8 mouse cellular contexts compared by ENCODE assay signal in genomic region chr16:31546062-31546827, GRCm38 (mm10).
DNase-seq lines count a peak whose midpoint lies in the region; ATAC-seq and TF ChIP-seq lines count a peak whose summit lies in the region.

No protein-coding gene starts in this region.

- H3K27ac ChIP-seq in kidney, embryonic 15.5 days, result peak overlapping the region; percentile 71
- no peak overlapping the region; the same call in 1 of the 2 replicates for H3K27ac ChIP-seq in intestine, embryonic 14.5 days (ENCODE audit: low read depth)
- peak overlapping the region; percentile 38; the same call in 1 of the 2 replicates for H3K27ac ChIP-seq in olfactory bulb, adult 2 months (ENCODE audit: insufficient read depth, low read depth, low read length)

- peaks cover 44% of the 10 kb centered on the region for H3K4me1 ChIP-seq in kidney, embryonic 15.5 days
- H3K4me1 ChIP-seq in intestine, embryonic 14.5 days (replicated peaks; ENCODE audit: control insufficient read depth, insufficient read depth, low read length), result peaks cover 20% of the 10 kb centered on the region; the same call in 1 of the 2 replicates
- H3K4me1 ChIP-seq in olfactory bulb, adult 2 months (ENCODE audit: control insufficient read depth, insufficient read depth, low read length), result peaks cover 28% of the 10 kb centered on the region

- no peaks in the 10 kb centered on the region for H3K9me3 ChIP-seq in kidney, embryonic 15.5 days (replicated peaks)
- no peaks in the 10 kb centered on the region for H3K9me3 ChIP-seq in intestine, embryonic 14.5 days (ENCODE audit: control insufficient read depth, low read length)

- H3K4me3 ChIP-seq in kidney, embryonic 15.5 days (replicated peaks), result peak overlapping the region; percentile 25
- H3K4me3 ChIP-seq in intestine, embryonic 14.5 days (ENCODE audit: low read depth, low read length), result peak overlapping the region; percentile 9; the same call in 1 of the 2 replicates
- no peak overlapping the region for H3K4me3 ChIP-seq in olfactory bulb, adult 2 months (ENCODE audit: insufficient read depth, low read depth, low read length)

- H3K27me3 ChIP-seq in kidney, embryonic 15.5 days, result peaks cover 24% of the 10 kb centered on the region; the same call in 1 of the 2 replicates
- 0 out of 2 replicates have a peak, but pooled peaks cover 5% of the 10 kb centered on the region for H3K27me3 ChIP-seq in intestine, embryonic 14.5 days (replicated peaks; ENCODE audit: control insufficient read depth, insufficient read depth, low read length)

- no peak for DNase-seq in kidney, postnatal 14 days
- peak; percentile 75 for DNase-seq in embryo, embryonic 11 days
- DNase-seq in intestine, embryonic 14.5 days (ENCODE audit: low spot score), result peak; percentile 69
- no peak for DNase-seq in thymus, postnatal 14 days
- DNase-seq in lung, postnatal 4 days, result no peak

- TF ChIP-seq CTCF in olfactory bulb, adult 2 months (IDR thresholded peaks at IDR 0.05; ENCODE audit: insufficient read depth, low read depth, low read length), result no peak

- H3K4me2 ChIP-seq in kidney, embryonic 15.5 days, result peak overlapping the region; percentile 58
- H3K4me2 ChIP-seq in intestine, embryonic 14.5 days (ENCODE audit: low read length), result peak overlapping the region; percentile 40

- TF ChIP-seq POLR2A in olfactory bulb, adult 2 months (IDR thresholded peaks at IDR 0.05; ENCODE audit: insufficient read depth, low read depth, low read length), result no peak

- 0 out of 2 replicates have a peak, but pooled peaks have one; percentile 37 for ATAC-seq in kidney, embryonic 15.5 days (replicated peaks; ENCODE audit: low FRiP score)
- 0 out of 2 replicates have a peak, but pooled peaks have one; percentile 12 for ATAC-seq in intestine, embryonic 14.5 days (replicated peaks; ENCODE audit: low FRiP score, low TSS enrichment, low read depth)
- ATAC-seq in activated CD4-positive, CD25-positive, alpha-beta regulatory T cell, adult 4 months, result no peak

- no peaks in the 10 kb centered on the region for H3K36me3 ChIP-seq in kidney, embryonic 15.5 days
- H3K36me3 ChIP-seq in intestine, embryonic 14.5 days (ENCODE audit: control insufficient read depth, insufficient read depth, low read length), result no peaks in the 10 kb centered on the region

- 0 out of 2 replicates have a peak overlapping the region, but pooled peaks have one; percentile 7 for H3K9ac ChIP-seq in kidney, embryonic 15.5 days
- 0 out of 2 replicates have a peak overlapping the region, but pooled peaks have one; percentile 11 for H3K9ac ChIP-seq in intestine, embryonic 14.5 days (ENCODE audit: low read length)

- 3% methylated on average over 18 of the region's 18 CpGs for WGBS in kidney, embryonic 15.5 days
- 5% methylated on average over 18 of the region's 18 CpGs for WGBS in intestine, embryonic 14.5 days
- WGBS in olfactory bulb, adult 2 months, result 25% methylated on average over 18 of the region's 18 CpGs

Comparison
In these comparisons a context has a peak if more than half of its experiments do, and no peak if none do; other contexts are left out.
1. DNase-seq: peak in embryo, embryonic 11 days (single experiment) and intestine, embryonic 14.5 days (single experiment); none in kidney, postnatal 14 days (single experiment), thymus, postnatal 14 days (single experiment) and lung, postnatal 4 days (0 of 2).